Mouse (Mus musculus) hematopoietic stem cell, adult 5-6 weeks (primary cell): ENCODE data around the gene Vps9d1. TPM values are rescaled to one million over a fixed set of nuclear protein-coding genes. Genes with fewer than 3 reads are reported as not detected.

Experiments used
- total RNA-seq: library from RNA; stranded (forward); fragments of 172-1452, 232-1000 nt; gene quantifications from 2 replicates; pipeline ENCODE4 v1.2.3, GENCODE M21; 2017

The Vps9d1 gene
- total RNA-seq, 1 experiment from 2014 or later, result 18.8 TPM

Other genes with a start within 250 kb of the Vps9d1 start
- 99.2 and 109 TPM in 2 replicates for gene Ankrd11, start 212.1 kb downstream of the Vps9d1 start, total RNA-seq
- 68.5 and 76.3 TPM in 2 replicates for gene Spg7, start 191.4 kb downstream of the Vps9d1 start, total RNA-seq
- 2,996 and 3,898 TPM in 2 replicates for gene Rpl13, start 152.0 kb downstream of the Vps9d1 start, total RNA-seq
- 0.60 TPM in 1 of 2 replicates, not detected in the other for gene Cpne7, start 137.0 kb downstream of the Vps9d1 start, total RNA-seq
- not detected in 2 replicates for gene Sult5a1, start 96.0 kb downstream of the Vps9d1 start, total RNA-seq
- not detected in 2 replicates for gene Dpep1, start 68.1 kb downstream of the Vps9d1 start, total RNA-seq
- 18.1 and 52.8 TPM in 2 replicates for gene Chmp1a, start 41.6 kb downstream of the Vps9d1 start, total RNA-seq
- gene Spata33, start 41.5 kb downstream of the Vps9d1 start, total RNA-seq, result 1.5 TPM in 1 of 2 replicates, not detected in the other
- gene Cdk10, start 29.5 kb downstream of the Vps9d1 start, total RNA-seq, result 32.6 and 39.1 TPM in 2 replicates
- 1.2 and 2.5 TPM in 2 replicates for gene Spata2l, start 18.1 kb downstream of the Vps9d1 start, total RNA-seq
- 10.5 and 12.8 TPM in 2 replicates for gene Zfp276, start 153 bp downstream of the Vps9d1 start, total RNA-seq
- gene Fanca, start 64.2 kb upstream of the Vps9d1 start, total RNA-seq, result 23.7 and 38.5 TPM in 2 replicates
- 0.94 and 4.0 TPM in 2 replicates for gene Spire2, start 78.4 kb upstream of the Vps9d1 start, total RNA-seq
- gene Tcf25, start 119.4 kb upstream of the Vps9d1 start, total RNA-seq, result 126 and 245 TPM in 2 replicates
- not detected in 2 replicates for gene Mc1r, start 152.8 kb upstream of the Vps9d1 start, total RNA-seq
- gene Tubb3, start 157.1 kb upstream of the Vps9d1 start, total RNA-seq, result 0.89 TPM in 1 of 2 replicates, not detected in the other
- 63.8 and 85.3 TPM in 2 replicates for gene Def8, start 169.2 kb upstream of the Vps9d1 start, total RNA-seq
- 16.9 and 18.8 TPM in 2 replicates for gene Afg3l1, start 223.6 kb upstream of the Vps9d1 start, total RNA-seq